Mouse (Mus musculus): ENCODE measurements around the gene Padi2.

Gene Padi2

GRCm38 (mm10) chr4:140881771-140882170 is 24.4 kb upstream of the Padi2 start:
- no peak for DNase-seq

- DNase-seq: no peak
Observed at GRCm38 (mm10) chr4:140882365-140882764, 23.8 kb upstream of the Padi2 start.

GRCm38 (mm10) chr4:140882981-140883380 is 23.2 kb upstream of the Padi2 start:
- DNase-seq: no peak

- DNase-seq: no peak
Observed at GRCm38 (mm10) chr4:140883852-140884251, 22.3 kb upstream of the Padi2 start.

GRCm38 (mm10) chr4:140891525-140892162 is 14.5 kb upstream of the Padi2 start:
- no peak for DNase-seq

- no peak for DNase-seq
Observed at GRCm38 (mm10) chr4:140892163-140892530, 14.0 kb upstream of the Padi2 start.

- no peak for DNase-seq
Observed at GRCm38 (mm10) chr4:140904776-140905425, 1.2 kb upstream of the Padi2 start.

GRCm38 (mm10) chr4:140905426-140905871 is 695 bp upstream of the Padi2 start:
- no peak for DNase-seq

GRCm38 (mm10) chr4:140906827-140907280 is 710 bp downstream of the Padi2 start:
- DNase-seq: no peak

- DNase-seq: no peak
Observed at GRCm38 (mm10) chr4:140907306-140908024, 1.3 kb downstream of the Padi2 start.

GRCm38 (mm10) chr4:140908627-140909026 is 2.5 kb downstream of the Padi2 start:
- no peak for DNase-seq

GRCm38 (mm10) chr4:140909536-140909935 is 3.4 kb downstream of the Padi2 start:
- DNase-seq: no peak

- DNase-seq: no peak
Observed at GRCm38 (mm10) chr4:140910661-140911310, 4.6 kb downstream of the Padi2 start.

- no peak for DNase-seq
Observed at GRCm38 (mm10) chr4:140911416-140911815, 5.3 kb downstream of the Padi2 start.

- DNase-seq: no peak
Observed at GRCm38 (mm10) chr4:140912271-140912833, 6.2 kb downstream of the Padi2 start.

- no peak for DNase-seq
Observed at GRCm38 (mm10) chr4:140913565-140913964, 7.4 kb downstream of the Padi2 start.

- DNase-seq: no peak
Observed at GRCm38 (mm10) chr4:140914731-140915131, 8.6 kb downstream of the Padi2 start.

- DNase-seq: no peak
Observed at GRCm38 (mm10) chr4:140915235-140915634, 9.1 kb downstream of the Padi2 start.

GRCm38 (mm10) chr4:140916296-140916695 is 10.2 kb downstream of the Padi2 start:
- no peak for DNase-seq

- DNase-seq: no peak
Observed at GRCm38 (mm10) chr4:140917451-140917850, 11.3 kb downstream of the Padi2 start.

GRCm38 (mm10) chr4:140919974-140920836 is 14.1 kb downstream of the Padi2 start:
- no peak for DNase-seq

GRCm38 (mm10) chr4:140922508-140922907 is 16.4 kb downstream of the Padi2 start:
- DNase-seq: no peak
